In genomic region chr16:11282655-11283232, GRCm38 (mm10) we compare ENCODE assay signal across 15 mouse cellular contexts. TPM values are rescaled to one million over a fixed set of nuclear protein-coding genes. Genes with fewer than 3 reads are reported as not detected.
A peak's percentile ranks its signal among the peaks of the same experiment; 100 is the strongest.
DNase-seq lines count a peak whose midpoint lies in the region; ATAC-seq lines count a peak whose summit lies in the region.
"Had no signal": no experiment of that assay in that cellular context is flagged by ENCODE, and none has a peak within 500 bp of the region (broad histone marks: within the 10 kb centered on the region; RNA-seq: fewer than 3 reads in every experiment).

No protein-coding gene starts in this region.

- 85% methylated on average over 5 of the region's 5 CpGs for WGBS in kidney, embryonic 15.5 days
- WGBS in forebrain, embryonic 11.5 days: 88% methylated on average over 5 of the region's 5 CpGs

- H3K27ac ChIP-seq in kidney, embryonic 15.5 days: no peak overlapping the region
- no peak overlapping the region for H3K27ac ChIP-seq in forebrain, embryonic 11.5 days (ENCODE audit: low read depth, low read length)
- H3K27ac ChIP-seq: heart, adult 2 months; midbrain, embryonic 10.5 days had no signal

- no peaks in the 10 kb centered on the region for H3K9me3 ChIP-seq in kidney, embryonic 15.5 days (replicated peaks)
- H3K9me3 ChIP-seq in forebrain, embryonic 11.5 days (ENCODE audit: control insufficient read depth, low read length): no peaks in the 10 kb centered on the region
- H3K9me3 ChIP-seq: midbrain, embryonic 10.5 days had no signal

- no peak overlapping the region for H3K9ac ChIP-seq in kidney, embryonic 15.5 days
- no peak overlapping the region for H3K9ac ChIP-seq in forebrain, embryonic 11.5 days (ENCODE audit: low read length)

- H3K4me2 ChIP-seq in kidney, embryonic 15.5 days: no peak overlapping the region
- H3K4me2 ChIP-seq in forebrain, embryonic 11.5 days (ENCODE audit: low read depth, low read length, severe bottlenecking): no peak overlapping the region

- no peaks in the 10 kb centered on the region for H3K4me1 ChIP-seq in kidney, embryonic 15.5 days
- no peaks in the 10 kb centered on the region for H3K4me1 ChIP-seq in forebrain, embryonic 11.5 days (replicated peaks; ENCODE audit: control insufficient read depth, insufficient read depth, low read length)
- H3K4me1 ChIP-seq: midbrain, embryonic 10.5 days had no signal

- H3K4me3 ChIP-seq in kidney, embryonic 15.5 days (replicated peaks): no peak overlapping the region
- no peak overlapping the region for H3K4me3 ChIP-seq in forebrain, embryonic 11.5 days (ENCODE audit: low read depth, low read length)
- H3K4me3 ChIP-seq: erythroblast, embryonic 14.5 days; heart, adult 2 months; midbrain, embryonic 10.5 days had no signal

- DNase-seq in kidney, postnatal 36 days: peak; percentile 20 to 47
- DNase-seq in brain, adult 2 months (ENCODE audit: low read depth, low spot score): peak; percentile 81
- DNase-seq in frontal cortex, postnatal 14 days (ENCODE audit: low spot score in 2 of 2): peak; percentile 4 to 22
- DNase-seq in left cerebral cortex, postnatal 14 days (ENCODE audit: low spot score in 2 of 2): peak; percentile 33 to 60
- DNase-seq in urinary bladder, postnatal 25 days (ENCODE audit: low spot score): no peak
- no peak for DNase-seq in forebrain, embryonic 11.5 days (ENCODE audit: low spot score)
- DNase-seq: lung, adult 18-20 months; retina, postnatal 1 day had no signal

- no peaks in the 10 kb centered on the region for H3K27me3 ChIP-seq in kidney, embryonic 15.5 days
- no peaks in the 10 kb centered on the region for H3K27me3 ChIP-seq in forebrain, embryonic 11.5 days (ENCODE audit: control insufficient read depth, insufficient read depth, low read length)

- intact Hi-C loops in left cerebral cortex, postnatal 14 days (cut with DNase I): no loop called here

- ATAC-seq in kidney, embryonic 15.5 days (replicated peaks; ENCODE audit: low FRiP score): no peak
- ATAC-seq in forebrain, embryonic 11.5 days (replicated peaks; ENCODE audit: low FRiP score): no peak
- ATAC-seq: hindbrain, embryonic 16.5 days had no signal

- no peaks in the 10 kb centered on the region for H3K36me3 ChIP-seq in kidney, embryonic 15.5 days
- H3K36me3 ChIP-seq in forebrain, embryonic 11.5 days (ENCODE audit: control insufficient read depth, insufficient read depth, low read length): no peaks in the 10 kb centered on the region
- H3K36me3 ChIP-seq: midbrain, embryonic 10.5 days had no signal

RNA-seq across cellular contexts. Expression of gene Gspt1, which starts 28.6 kb away (rescaled TPM):
- 85.1 and 86.3 TPM in 2 replicates for polyA plus RNA-seq in kidney, embryonic 15.5 days (2015; fragmentation: Nextera tagmentation; extraction: Ambion mirVana)
- total RNA-seq in left cerebral cortex, postnatal 14 days (2021): 10 to 100 TPM; 83.9 to 86.9 TPM
- 107 and 111 TPM in 2 replicates for polyA plus RNA-seq in forebrain, embryonic 11.5 days (2014; fragmentation: Nextera tagmentation; extraction: Ambion mirVana)

RNA-seq across cellular contexts. Expression of gene Tnfrsf17, which starts 30.9 kb away (rescaled TPM):
- polyA plus RNA-seq in kidney, embryonic 15.5 days (2015; fragmentation: Nextera tagmentation; extraction: Ambion mirVana): not detected in 2 replicates
- total RNA-seq in left cerebral cortex, postnatal 14 days (2021): not detected
- 0.35 TPM in 1 of 2 replicates, not detected in the other for polyA plus RNA-seq in forebrain, embryonic 11.5 days (2014; fragmentation: Nextera tagmentation; extraction: Ambion mirVana)
- total RNA-seq: heart, adult 2 months had no signal
- polyA plus RNA-seq: erythroblast, embryonic 14.5 days; neural tube, embryonic 11.5 days; testis, adult 2 months had no signal

RNA-seq across cellular contexts. Expression of gene Snx29, which starts 40.0 kb away (rescaled TPM):
- 17.1 and 19.8 TPM in 2 replicates for polyA plus RNA-seq in kidney, embryonic 15.5 days (2015; fragmentation: Nextera tagmentation; extraction: Ambion mirVana)
- total RNA-seq in left cerebral cortex, postnatal 14 days (2021): 10 to 100 TPM; 21.5 to 29.5 TPM
- 12.5 and 13.5 TPM in 2 replicates for polyA plus RNA-seq in forebrain, embryonic 11.5 days (2014; fragmentation: Nextera tagmentation; extraction: Ambion mirVana)

Comparison
In these comparisons a context has a peak if more than half of its experiments do, and no peak if none do; other contexts are left out.
1. DNase-seq: peak in kidney, postnatal 36 days (2 of 2), brain, adult 2 months (single experiment), frontal cortex, postnatal 14 days (2 of 2) and left cerebral cortex, postnatal 14 days (2 of 2); none in urinary bladder, postnatal 25 days (single experiment) and forebrain, embryonic 11.5 days (single experiment).